Mouse (Mus musculus): Measurements from ENCODE around the gene Zic5. TPM values are rescaled to one million over a fixed set of nuclear protein-coding genes. Genes with fewer than 3 reads are reported as not detected.

The Zic5 gene
- polyA plus RNA-seq, 1 experiment from 2014 or later = not detected

GRCm38 (mm10) chr14:122476822-122477215 lies 11.3 kb upstream of the Zic5 start:
- 2% methylated on average over 18 of the region's 18 CpGs for WGBS
- no peak overlapping the region for H3K9ac ChIP-seq (ENCODE audit: low read length)
- ATAC-seq (replicated peaks; ENCODE audit: low FRiP score, low TSS enrichment, low read depth) (no peak), DNase-seq (ENCODE audit: low spot score) (peak; percentile 69)
- H3K4me1 ChIP-seq (replicated peaks; ENCODE audit: control insufficient read depth, insufficient read depth, low read length) = peaks cover 14% of the 10 kb centered on the region
- H3K4me3 ChIP-seq (ENCODE audit: low read depth, low read length) = no peak overlapping the region
- no peaks in the 10 kb centered on the region for H3K36me3 ChIP-seq (ENCODE audit: control insufficient read depth, insufficient read depth, low read length)
- H3K27ac ChIP-seq (ENCODE audit: low read depth) = no peak overlapping the region
- H3K27me3 ChIP-seq (replicated peaks; ENCODE audit: control insufficient read depth, insufficient read depth, low read length) = peaks cover 100% of the 10 kb centered on the region
- no peaks in the 10 kb centered on the region for H3K9me3 ChIP-seq (ENCODE audit: control insufficient read depth, low read length)
- no peak overlapping the region for H3K4me2 ChIP-seq (ENCODE audit: low read length)

DNA sequence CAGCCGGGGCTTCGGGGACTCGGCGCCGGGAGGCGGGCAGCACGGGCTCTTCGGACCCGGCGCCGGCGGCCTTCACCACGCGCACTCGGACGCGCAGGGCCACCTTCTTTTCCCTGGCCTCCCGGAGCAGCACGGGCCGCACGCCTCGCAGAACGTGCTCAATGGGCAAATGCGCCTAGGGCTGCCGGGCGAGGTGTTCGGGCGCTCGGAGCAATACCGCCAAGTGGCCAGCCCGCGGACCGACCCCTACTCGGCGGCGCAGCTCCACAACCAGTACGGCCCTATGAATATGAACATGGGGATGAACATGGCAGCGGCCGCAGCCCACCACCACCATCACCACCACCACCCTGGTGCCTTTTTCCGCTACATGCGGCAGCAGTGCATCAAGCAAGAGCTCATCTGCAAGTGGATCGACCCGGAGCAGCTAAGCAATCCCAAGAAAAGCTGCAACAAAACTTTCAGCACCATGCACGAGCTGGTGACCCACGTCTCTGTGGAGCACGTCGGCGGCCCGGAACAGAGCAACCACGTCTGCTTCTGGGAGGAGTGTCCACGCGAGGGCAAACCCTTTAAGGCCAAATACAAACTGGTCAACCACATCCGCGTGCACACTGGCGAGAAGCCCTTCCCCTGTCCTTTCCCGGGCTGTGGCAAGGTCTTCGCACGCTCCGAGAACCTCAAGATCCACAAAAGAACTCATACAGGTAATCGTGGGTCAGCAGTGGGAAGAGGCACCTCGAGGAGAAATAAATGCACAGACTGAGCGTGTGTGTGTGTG lies 10.8 kb upstream of the Zic5 start:
- Histone ChIP-seq H3K4me1 (replicated peaks; ENCODE audit: control insufficient read depth, insufficient read depth, low read length) (peaks cover 14% of the 10 kb centered on the region), H3K27me3 (replicated peaks; ENCODE audit: control insufficient read depth, insufficient read depth, low read length) (peaks cover 100% of the 10 kb centered on the region), H3K9ac (ENCODE audit: low read length) (no peak overlapping the region), H3K36me3 (ENCODE audit: control insufficient read depth, insufficient read depth, low read length) (no peaks in the 10 kb centered on the region), H3K4me3 (ENCODE audit: low read depth, low read length) (peak overlapping the region; percentile 32), H3K27ac (ENCODE audit: low read depth) (no peak overlapping the region), H3K4me2 (ENCODE audit: low read length) (peak overlapping the region; percentile 49), H3K9me3 (ENCODE audit: control insufficient read depth, low read length) (no peaks in the 10 kb centered on the region)
- under 1% methylated on average over 62 of the region's 62 CpGs for WGBS
- DNase-seq (ENCODE audit: low spot score) = peak; percentile 82
- ATAC-seq (replicated peaks; ENCODE audit: low FRiP score, low TSS enrichment, low read depth) = 0 out of 2 replicates have a peak, but pooled peaks have one; percentile 17

- 1% methylated on average over 58 of the region's 65 CpGs for WGBS
These were observed 10.1 kb upstream of the Zic5 start for GRCm38 (mm10) chr14:122475557-122476040.

DNA sequence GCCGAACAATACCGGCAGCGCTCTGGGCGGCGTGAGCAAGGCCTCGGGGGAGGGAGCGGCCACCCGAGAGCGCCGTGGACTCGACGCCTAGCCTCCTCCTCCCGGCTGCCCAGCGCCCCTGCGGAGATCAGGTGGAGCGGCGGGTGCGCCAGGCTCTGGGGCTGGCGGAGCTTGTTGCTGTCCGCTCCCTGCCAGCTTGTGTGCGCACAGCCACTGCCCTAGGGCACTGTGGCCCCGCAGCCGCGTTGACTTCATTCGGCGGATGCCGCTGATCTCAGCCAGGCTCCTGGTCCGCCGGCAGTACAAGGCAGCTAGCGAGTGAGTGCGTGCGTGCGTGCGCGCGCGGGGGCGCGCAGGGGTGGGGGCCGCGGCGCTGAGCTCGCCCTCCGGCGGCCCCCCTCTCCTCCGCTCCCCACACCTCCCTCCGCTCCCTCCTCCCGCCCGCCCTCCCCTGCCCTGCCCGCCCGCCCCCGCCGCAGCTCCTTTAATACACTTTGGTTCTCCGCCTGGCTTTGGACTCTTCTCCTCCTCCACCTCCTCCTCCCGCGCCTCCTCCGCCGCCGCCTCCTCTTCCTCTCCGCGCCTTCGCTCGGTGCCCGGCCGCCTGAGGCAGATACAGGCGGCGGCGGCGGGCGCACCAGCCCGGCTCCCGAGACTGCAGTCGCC lies 9.5 kb upstream of the Zic5 start, which contains the start of gene Zic2:
Zic2 (plus strand) TSS at position 545 of the 666 bp plus-strand sequence.
- peak within 1 kb of the TSS; percentile 32 for H3K4me3 ChIP-seq (ENCODE audit: low read depth, low read length)
- H3K4me1 ChIP-seq (replicated peaks; ENCODE audit: control insufficient read depth, insufficient read depth, low read length) = peaks cover 14% of the 10 kb centered on the region
- H3K27me3 ChIP-seq (replicated peaks; ENCODE audit: control insufficient read depth, insufficient read depth, low read length) = peaks cover 100% of the 10 kb centered on the region
- H3K27ac ChIP-seq (ENCODE audit: low read depth) = no peak within 1 kb of the TSS
- H3K9ac ChIP-seq (ENCODE audit: low read length) = no peak within 1 kb of the TSS
- peak; percentile 77 for DNase-seq (ENCODE audit: low spot score)
- no peaks in the 10 kb centered on the region for H3K9me3 ChIP-seq (ENCODE audit: control insufficient read depth, low read length)
- H3K36me3 ChIP-seq (ENCODE audit: control insufficient read depth, insufficient read depth, low read length) = no peaks in the 10 kb centered on the region
- H3K4me2 ChIP-seq (ENCODE audit: low read length) = peak within 1 kb of the TSS; percentile 49
- peak; percentile 61 for ATAC-seq (replicated peaks; ENCODE audit: low FRiP score, low TSS enrichment, low read depth)
- WGBS = 1% methylated on average over 59 of the region's 73 CpGs

More at GRCm38 (mm10) chr14:122475557-122476040, 10.1 kb upstream of the Zic5 start:
- peak overlapping the region; percentile 49 for H3K4me2 ChIP-seq (ENCODE audit: low read length)
- peak; percentile 71 for DNase-seq (ENCODE audit: low spot score)
- no peak overlapping the region for H3K27ac ChIP-seq (ENCODE audit: low read depth)
- peaks cover 14% of the 10 kb centered on the region for H3K4me1 ChIP-seq (replicated peaks; ENCODE audit: control insufficient read depth, insufficient read depth, low read length)
- H3K9ac ChIP-seq (ENCODE audit: low read length) = no peak overlapping the region
- no peaks in the 10 kb centered on the region for H3K36me3 ChIP-seq (ENCODE audit: control insufficient read depth, insufficient read depth, low read length)
- ATAC-seq (replicated peaks; ENCODE audit: low FRiP score, low TSS enrichment, low read depth) = 0 out of 2 replicates have a peak, but pooled peaks have one; percentile 12
- no peaks in the 10 kb centered on the region for H3K9me3 ChIP-seq (ENCODE audit: control insufficient read depth, low read length)
- H3K27me3 ChIP-seq (replicated peaks; ENCODE audit: control insufficient read depth, insufficient read depth, low read length) = peaks cover 100% of the 10 kb centered on the region
- H3K4me3 ChIP-seq (ENCODE audit: low read depth, low read length) = peak overlapping the region; percentile 32

DNA sequence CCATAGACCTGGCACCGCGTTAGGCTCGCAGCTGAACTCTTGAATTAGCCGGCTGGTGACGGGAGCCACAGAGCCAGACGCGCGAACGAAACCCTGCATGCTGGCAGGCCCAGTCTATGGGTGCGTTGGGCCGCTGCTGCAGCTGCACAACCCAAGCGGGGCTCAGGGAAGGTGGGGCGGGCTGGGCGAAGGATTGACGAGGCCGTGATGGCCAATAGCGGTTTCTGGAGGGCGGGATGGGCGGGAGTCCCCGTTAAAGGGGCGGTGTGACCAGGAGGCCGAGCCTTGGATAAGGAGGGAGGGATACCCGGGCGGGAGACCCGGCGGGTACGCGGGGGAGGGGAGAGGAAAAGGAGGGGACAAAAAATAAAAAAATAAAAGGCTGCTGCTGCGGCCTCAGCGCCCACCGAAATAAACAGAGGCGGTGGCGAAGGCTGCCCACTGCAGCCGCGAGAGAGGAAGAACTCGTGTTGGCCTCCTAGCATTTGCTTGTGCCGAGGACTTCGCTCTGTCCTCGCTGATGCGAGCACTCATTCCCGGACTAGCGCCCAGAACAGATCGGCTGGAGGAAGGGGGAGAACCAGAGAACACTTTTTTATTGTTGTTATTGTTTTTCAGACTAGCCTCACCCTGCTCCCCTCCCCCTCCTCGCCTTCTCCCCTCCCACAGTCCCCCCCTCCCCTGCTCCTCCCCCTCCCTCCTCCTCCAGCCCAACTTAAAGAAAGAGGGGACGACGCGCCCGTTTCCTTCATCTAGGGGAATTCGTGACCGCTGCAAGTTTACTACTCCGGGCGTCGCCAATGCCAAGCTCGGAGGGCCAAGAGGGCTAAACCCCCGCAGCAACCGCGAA lies 8.8 kb upstream of the Zic5 start:
- H3K27me3 ChIP-seq (replicated peaks; ENCODE audit: control insufficient read depth, insufficient read depth, low read length) = peaks cover 100% of the 10 kb centered on the region
- 0 out of 2 replicates have a peak, but pooled peaks have one; percentile 38 for ATAC-seq (replicated peaks; ENCODE audit: low FRiP score, low TSS enrichment, low read depth)
- 1% methylated on average over 57 of the region's 57 CpGs for WGBS
- H3K4me3 ChIP-seq (ENCODE audit: low read depth, low read length) = peak overlapping the region; percentile 32
- H3K4me1 ChIP-seq (replicated peaks; ENCODE audit: control insufficient read depth, insufficient read depth, low read length) = peaks cover 14% of the 10 kb centered on the region
- peak; percentile 67 for DNase-seq (ENCODE audit: low spot score)
- no peak overlapping the region for H3K9ac ChIP-seq (ENCODE audit: low read length)
- H3K4me2 ChIP-seq (ENCODE audit: low read length) = peak overlapping the region; percentile 49
- no peaks in the 10 kb centered on the region for H3K36me3 ChIP-seq (ENCODE audit: control insufficient read depth, insufficient read depth, low read length)
- H3K9me3 ChIP-seq (ENCODE audit: control insufficient read depth, low read length) = no peaks in the 10 kb centered on the region
- H3K27ac ChIP-seq (ENCODE audit: low read depth) = no peak overlapping the region

- Histone ChIP-seq H3K36me3 (ENCODE audit: control insufficient read depth, insufficient read depth, low read length) (no peaks in the 10 kb centered on the region), H3K27me3 (replicated peaks; ENCODE audit: control insufficient read depth, insufficient read depth, low read length) (peaks cover 100% of the 10 kb centered on the region), H3K27ac (ENCODE audit: low read depth) (no peak overlapping the region), H3K4me3 (ENCODE audit: low read depth, low read length) (no peak overlapping the region), H3K9ac (ENCODE audit: low read length) (no peak overlapping the region), H3K9me3 (ENCODE audit: control insufficient read depth, low read length) (no peaks in the 10 kb centered on the region), H3K4me2 (ENCODE audit: low read length) (no peak overlapping the region), H3K4me1 (replicated peaks; ENCODE audit: control insufficient read depth, insufficient read depth, low read length) (peaks cover 14% of the 10 kb centered on the region)
- ATAC-seq (replicated peaks; ENCODE audit: low FRiP score, low TSS enrichment, low read depth) (no peak), DNase-seq (ENCODE audit: low spot score) (peak; percentile 58)
- WGBS = under 1% methylated on average over 17 of the region's 17 CpGs
These were observed 7.8 kb upstream of the Zic5 start for GRCm38 (mm10) chr14:122473211-122473751.

GRCm38 (mm10) chr14:122472647-122473046 lies 7.2 kb upstream of the Zic5 start:
- H3K27me3 ChIP-seq (replicated peaks; ENCODE audit: control insufficient read depth, insufficient read depth, low read length) = peaks cover 100% of the 10 kb centered on the region
- no peaks in the 10 kb centered on the region for H3K9me3 ChIP-seq (ENCODE audit: control insufficient read depth, low read length)
- no peak overlapping the region for H3K27ac ChIP-seq (ENCODE audit: low read depth)
- whole genome bisulfite sequencing = 3% methylated on average over 5 of the region's 5 CpGs
- no peaks in the 10 kb centered on the region for H3K36me3 ChIP-seq (ENCODE audit: control insufficient read depth, insufficient read depth, low read length)
- no peak overlapping the region for H3K4me3 ChIP-seq (ENCODE audit: low read depth, low read length)
- H3K4me1 ChIP-seq (replicated peaks; ENCODE audit: control insufficient read depth, insufficient read depth, low read length) = peaks cover 14% of the 10 kb centered on the region
- no peak for ATAC-seq (replicated peaks; ENCODE audit: low FRiP score, low TSS enrichment, low read depth)
- peak; percentile 56 for DNase-seq (ENCODE audit: low spot score)
- H3K9ac ChIP-seq (ENCODE audit: low read length) = no peak overlapping the region
- no peak overlapping the region for H3K4me2 ChIP-seq (ENCODE audit: low read length)

- H3K27me3 ChIP-seq (replicated peaks; ENCODE audit: control insufficient read depth, insufficient read depth, low read length) = peaks cover 100% of the 10 kb centered on the region
- H3K4me1 ChIP-seq (replicated peaks; ENCODE audit: control insufficient read depth, insufficient read depth, low read length) = peaks cover 14% of the 10 kb centered on the region
- no peak overlapping the region for H3K4me2 ChIP-seq (ENCODE audit: low read length)
- H3K9me3 ChIP-seq (ENCODE audit: control insufficient read depth, low read length) = no peaks in the 10 kb centered on the region
- H3K36me3 ChIP-seq (ENCODE audit: control insufficient read depth, insufficient read depth, low read length) = no peaks in the 10 kb centered on the region
- WGBS = 2% methylated on average over 13 of the region's 13 CpGs
- no peak for ATAC-seq (replicated peaks; ENCODE audit: low FRiP score, low TSS enrichment, low read depth)
- no peak overlapping the region for H3K4me3 ChIP-seq (ENCODE audit: low read depth, low read length)
- no peak overlapping the region for H3K9ac ChIP-seq (ENCODE audit: low read length)
- DNase-seq (ENCODE audit: low spot score) = peak; percentile 65
- H3K27ac ChIP-seq (ENCODE audit: low read depth) = no peak overlapping the region
These were observed 6.7 kb upstream of the Zic5 start for GRCm38 (mm10) chr14:122472161-122472560.

All from intestine, embryonic 14.5 days (tissue).